Mouse (Mus musculus): ENCODE data around the gene Znrf4.

- TF ChIP-seq POLR2A (IDR thresholded peaks at IDR 0.05; ENCODE audit: insufficient read depth, low read length) (no peak), CTCF (IDR thresholded peaks at IDR 0.05; ENCODE audit: low read depth, low read length) (no peak)
Measured at GRCm38 (mm10) chr17:56468870-56469269, 43.4 kb downstream of the Znrf4 start.
